Mouse (Mus musculus): Measurements from ENCODE around the gene Tmem274. TPM values are rescaled to one million over a fixed set of nuclear protein-coding genes. Genes with fewer than 3 reads are reported as not detected.

The Tmem274 gene
- total RNA-seq, 2 experiments from 2014 or later = not detected

- DNase-seq (ENCODE audit: low spot score) = no peak
- intact Hi-C loops (cut with DNase I) = loop anchor here (2.0 kb wide), 1 partner anchor 21 kb away; the partner anchor contains the start of genes Lzic and Nmnat1
These were observed 13.7 kb upstream of the Tmem274 start for GRCm38 (mm10) chr4:149463435-149463950.

- intact Hi-C loops (cut with DNase I) = no loop called here
- DNase-seq (ENCODE audit: low spot score) = no peak
These were observed 7.6 kb upstream of the Tmem274 start for GRCm38 (mm10) chr4:149469557-149469956.

GRCm38 (mm10) chr4:149475096-149475495 lies 2.1 kb upstream of the Tmem274 start:
- DNase-seq (ENCODE audit: low spot score) = no peak
- intact Hi-C loops (cut with DNase I) = no loop called here

GRCm38 (mm10) chr4:149484566-149484965 lies 7.4 kb downstream of the Tmem274 start:
- no peak for DNase-seq (ENCODE audit: low spot score)
- intact Hi-C loops (cut with DNase I) = loop anchor here (2.0 kb wide), 2 partner anchors 22 to 58 kb away; no protein-coding TSS in a partner anchor

GRCm38 (mm10) chr4:149485053-149485824 lies 8.1 kb downstream of the Tmem274 start, which contains the start of the genes Nmnat1 and Lzic:
Gene Nmnat1, minus strand, starts transcription at chr4:149485202.
Gene Lzic, plus strand, starts transcription at chr4:149485229.
- DNase-seq (ENCODE audit: low spot score) = peak; percentile 89
- intact Hi-C loops (cut with DNase I) = loop anchor here (2.0 kb wide), 2 partner anchors 22 to 58 kb away; no protein-coding TSS in a partner anchor

GRCm38 (mm10) chr4:149485825-149486206 lies 8.6 kb downstream of the Tmem274 start:
- DNase-seq (ENCODE audit: low spot score) = no peak
- intact Hi-C loops (cut with DNase I) = loop anchor here (2.0 kb wide), 2 partner anchors 23 to 57 kb away; no protein-coding TSS in a partner anchor

GRCm38 (mm10) chr4:149487729-149488128 lies 10.6 kb downstream of the Tmem274 start:
- intact Hi-C loops (cut with DNase I) = no loop called here
- DNase-seq (ENCODE audit: low spot score) = no peak

GRCm38 (mm10) chr4:149489415-149490240 lies 12.4 kb downstream of the Tmem274 start:
- intact Hi-C loops (cut with DNase I) = no loop called here
- DNase-seq (ENCODE audit: low spot score) = peak; percentile 19

- DNase-seq (ENCODE audit: low spot score) = no peak
- intact Hi-C loops (cut with DNase I) = no loop called here
These were observed 14.0 kb downstream of the Tmem274 start for GRCm38 (mm10) chr4:149491151-149491550.

- no peak for DNase-seq (ENCODE audit: low spot score)
- intact Hi-C loops (cut with DNase I) = no loop called here
These were observed 19.4 kb downstream of the Tmem274 start for GRCm38 (mm10) chr4:149496612-149497011.

- DNase-seq (ENCODE audit: low spot score) = no peak
- intact Hi-C loops (cut with DNase I) = no loop called here
These were observed 21.7 kb downstream of the Tmem274 start for GRCm38 (mm10) chr4:149498901-149499300.

GRCm38 (mm10) chr4:149499790-149500189 lies 22.6 kb downstream of the Tmem274 start:
- DNase-seq (ENCODE audit: low spot score) = no peak
- intact Hi-C loops (cut with DNase I) = no loop called here

GRCm38 (mm10) chr4:149504363-149504762 lies 27.2 kb downstream of the Tmem274 start:
- DNase-seq (ENCODE audit: low spot score) = no peak
- intact Hi-C loops (cut with DNase I) = no loop called here

- DNase-seq (ENCODE audit: low spot score) = no peak
- intact Hi-C loops (cut with DNase I) = no loop called here
These were observed 27.7 kb downstream of the Tmem274 start for GRCm38 (mm10) chr4:149504858-149505257.

- intact Hi-C loops (cut with DNase I) = no loop called here
- no peak for DNase-seq (ENCODE audit: low spot score)
These were observed 28.2 kb downstream of the Tmem274 start for GRCm38 (mm10) chr4:149505261-149505967.

GRCm38 (mm10) chr4:149506904-149507303 lies 29.7 kb downstream of the Tmem274 start:
- DNase-seq (ENCODE audit: low spot score) = no peak
- intact Hi-C loops (cut with DNase I) = no loop called here

- intact Hi-C loops (cut with DNase I) = no loop called here
- DNase-seq (ENCODE audit: low spot score) = no peak
These were observed 34.1 kb downstream of the Tmem274 start for GRCm38 (mm10) chr4:149511221-149511646.

- DNase-seq (ENCODE audit: low spot score) = no peak
These were observed 34.9 kb downstream of the Tmem274 start for GRCm38 (mm10) chr4:149512072-149512471.

GRCm38 (mm10) chr4:149515706-149516105 lies 38.5 kb downstream of the Tmem274 start:
- no peak for DNase-seq (ENCODE audit: low spot score)
- intact Hi-C loops (cut with DNase I) = no loop called here

More at GRCm38 (mm10) chr4:149512072-149512471, 34.9 kb downstream of the Tmem274 start:
- intact Hi-C loops (cut with DNase I) = no loop called here
